Mouse (Mus musculus): ENCODE results near the gene Sox6.

GRCm38 (mm10) chr7:115867518-115868270 lies 170.9 kb downstream of the Sox6 start:
- TF ChIP-seq CTCF (IDR thresholded peaks at IDR 0.05; ENCODE audit: extremely low read depth, insufficient read depth, insufficient read length, insufficient replicate concordance) (no peak), POLR2A (IDR thresholded peaks at IDR 0.05; ENCODE audit: low read depth, low read length) (no peak)
